Mouse (Mus musculus): ENCODE results near the gene Dcaf8. TPM values are rescaled to one million over a fixed set of nuclear protein-coding genes. Genes with fewer than 3 reads are reported as not detected.

Gene Dcaf8
- total RNA-seq, 2 experiments from 2014 or later: 132 to 146 TPM

- DNase-seq: peak; percentile 41
Measured at GRCm38 (mm10) chr1:172148279-172148954, 533 bp downstream of the Dcaf8 start.

GRCm38 (mm10) chr1:172148955-172149815 lies 1.3 kb downstream of the Dcaf8 start:
- no peak for DNase-seq

GRCm38 (mm10) chr1:172154536-172154935 lies 6.7 kb downstream of the Dcaf8 start:
- no peak for DNase-seq

- DNase-seq: no peak
Measured at GRCm38 (mm10) chr1:172155518-172155917, 7.6 kb downstream of the Dcaf8 start.

- DNase-seq: no peak
Measured at GRCm38 (mm10) chr1:172159970-172160369, 12.1 kb downstream of the Dcaf8 start.

GRCm38 (mm10) chr1:172160508-172160907 lies 12.6 kb downstream of the Dcaf8 start:
- no peak for DNase-seq

- no peak for DNase-seq
Measured at GRCm38 (mm10) chr1:172162009-172162408, 14.1 kb downstream of the Dcaf8 start.

- no peak for DNase-seq
Measured at GRCm38 (mm10) chr1:172162959-172163358, 15.1 kb downstream of the Dcaf8 start.

GRCm38 (mm10) chr1:172167911-172168310 lies 20.0 kb downstream of the Dcaf8 start:
- DNase-seq: no peak

GRCm38 (mm10) chr1:172169809-172170208 lies 21.9 kb downstream of the Dcaf8 start:
- no peak for DNase-seq

- DNase-seq: no peak
Measured at GRCm38 (mm10) chr1:172172381-172172780, 24.5 kb downstream of the Dcaf8 start.

GRCm38 (mm10) chr1:172173181-172173580 lies 25.3 kb downstream of the Dcaf8 start:
- DNase-seq: no peak

- no peak for DNase-seq
Measured at GRCm38 (mm10) chr1:172177791-172178190, 29.9 kb downstream of the Dcaf8 start.

GRCm38 (mm10) chr1:172179102-172179501 lies 31.2 kb downstream of the Dcaf8 start:
- no peak for DNase-seq

GRCm38 (mm10) chr1:172180881-172181280 lies 33.0 kb downstream of the Dcaf8 start:
- no peak for DNase-seq

GRCm38 (mm10) chr1:172181777-172182176 lies 33.9 kb downstream of the Dcaf8 start:
- no peak for DNase-seq

- DNase-seq: no peak
Measured at GRCm38 (mm10) chr1:172183056-172183455, 35.2 kb downstream of the Dcaf8 start.

- DNase-seq: no peak
Measured at GRCm38 (mm10) chr1:172183915-172184314, 36.0 kb downstream of the Dcaf8 start.

GRCm38 (mm10) chr1:172186401-172187289 lies 38.8 kb downstream of the Dcaf8 start:
- no peak for DNase-seq

GRCm38 (mm10) chr1:172188891-172189290 lies 41.0 kb downstream of the Dcaf8 start:
- DNase-seq: no peak

GRCm38 (mm10) chr1:172191578-172191977 lies 43.7 kb downstream of the Dcaf8 start:
- DNase-seq: no peak

GRCm38 (mm10) chr1:172192217-172192616 lies 44.3 kb downstream of the Dcaf8 start:
- DNase-seq: no peak
